Mouse (Mus musculus): Measurements from ENCODE around the gene Slc6a18.

DNA sequence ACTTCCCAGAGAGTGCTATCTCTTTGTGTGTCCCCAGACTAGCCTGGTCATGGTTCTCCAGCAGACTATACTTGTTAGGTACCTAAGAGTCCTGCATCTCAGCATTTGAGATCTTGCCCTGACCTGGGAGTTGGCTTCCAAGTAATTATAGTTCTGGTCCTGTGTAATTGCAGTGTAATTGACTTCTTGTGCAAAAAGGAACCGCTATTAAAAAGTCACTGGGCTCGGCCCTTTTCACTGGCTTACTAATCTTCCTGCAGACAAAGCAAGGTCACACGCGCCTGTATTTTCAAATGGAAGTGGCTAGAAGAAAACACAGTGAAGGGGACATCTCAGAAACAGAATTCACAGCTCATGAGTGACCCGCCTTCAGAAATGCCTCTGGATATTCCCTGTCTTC is 34.0 kb upstream of the Slc6a18 start:
- TF ChIP-seq GATA1 (IDR thresholded peaks at IDR 0.05; ENCODE audit: borderline replicate concordance, low read length), result no peak
- no peak for TF ChIP-seq FLI1 (IDR thresholded peaks at IDR 0.05; ENCODE audit: low read length)
